Mouse (Mus musculus): ENCODE results near the gene Cenpm.

- TF ChIP-seq GATA1 (IDR thresholded peaks at IDR 0.05; ENCODE audit: borderline replicate concordance, low read length): peak; percentile 46; the same call in 1 of the 3 replicates
- 0 out of 2 replicates have a peak, but pooled peaks have one; percentile 27 for TF ChIP-seq FLI1 (IDR thresholded peaks at IDR 0.05; ENCODE audit: low read length)
Observed at GRCm38 (mm10) chr15:82184183-82184582, 60.4 kb downstream of the Cenpm start.
